Comparison of ENCODE assay signal across 8 mouse cellular contexts in the genomic region with DNA sequence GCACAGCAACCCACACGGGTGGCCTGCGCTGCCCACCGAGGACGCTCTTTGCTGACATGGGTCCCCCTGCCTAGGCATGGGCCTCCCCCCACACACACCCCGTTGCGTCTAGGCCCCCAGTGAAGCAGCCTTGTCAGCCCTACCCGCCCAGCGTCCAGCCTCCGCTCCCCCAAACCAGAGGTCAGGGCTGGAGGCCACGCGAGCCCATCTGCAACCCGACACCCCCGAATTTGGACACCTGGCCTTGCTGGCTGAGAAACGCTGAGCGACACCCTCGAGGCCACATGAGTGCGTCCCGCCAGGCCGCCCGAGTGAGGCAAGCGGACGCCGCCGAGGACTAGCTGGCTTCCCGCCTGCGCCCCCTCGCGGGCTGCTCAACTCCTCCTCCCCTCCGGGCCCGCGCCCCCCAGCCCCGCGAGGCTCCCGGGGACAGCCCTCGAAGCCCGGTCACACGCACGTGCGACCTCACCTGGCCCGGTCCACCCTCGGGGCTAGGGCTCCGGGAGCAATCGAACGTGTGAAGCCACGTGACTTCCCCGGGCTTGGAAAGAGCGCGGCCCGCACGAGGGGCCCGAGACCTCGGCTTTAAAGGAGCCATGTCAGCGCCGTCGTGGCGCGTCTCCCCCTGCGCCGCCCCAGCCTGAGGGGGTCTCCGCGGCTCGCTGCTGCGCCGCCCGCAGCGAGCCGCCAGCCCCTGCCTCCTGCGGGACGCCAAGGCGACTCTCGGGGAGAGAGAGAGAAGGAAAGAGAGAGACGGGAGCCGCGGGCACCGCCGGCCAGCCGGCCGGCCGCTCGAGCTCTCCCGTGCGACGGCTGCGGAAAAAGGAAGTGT. TPM values are rescaled to one million over a fixed set of nuclear protein-coding genes. Genes with fewer than 3 reads are reported as not detected.
DNase-seq lines count a peak whose midpoint lies in the region; ATAC-seq and TF ChIP-seq lines count a peak whose summit lies in the region.

No protein-coding gene starts in this region.

- H3K4me1 ChIP-seq in E14TG2a.4 (replicated peaks; ENCODE audit: low read depth, low read length) = peaks cover 26% of the 10 kb centered on the region
- H3K4me1 ChIP-seq in embryonic fibroblast, embryonic 13.5 days (ENCODE audit: control insufficient read depth, insufficient read depth, low read length) = no peaks in the 10 kb centered on the region
- H3K4me1 ChIP-seq in lung, embryonic 15.5 days = peaks cover 23% of the 10 kb centered on the region

- DNase-seq in adrenal gland, postnatal 25 days = peak; percentile 46
- DNase-seq in heart, postnatal 10 days = peak; percentile 21 to 44
- peak; percentile 45 to 72 for DNase-seq in kidney, postnatal 25 days
- DNase-seq in right cerebral cortex, postnatal 4 days = peak; percentile 58
- no peak for DNase-seq in spleen, postnatal 36 days (ENCODE audit: low spot score in 2 of 2)

- TF ChIP-seq POLR2A in embryonic fibroblast, embryonic 13.5 days (IDR thresholded peaks at IDR 0.05; ENCODE audit: low read depth, low read length) = no peak

- H3K9ac ChIP-seq in lung, embryonic 15.5 days = no peak overlapping the region

- no peak for TF ChIP-seq CTCF in E14TG2a.4 (conservative IDR thresholded peaks at IDR 0.05; ENCODE audit: low read length)
- TF ChIP-seq CTCF in embryonic fibroblast, embryonic 13.5 days (IDR thresholded peaks at IDR 0.05; ENCODE audit: borderline replicate concordance, insufficient read depth, low read length) = no peak

- H3K4me2 ChIP-seq in lung, embryonic 15.5 days = peak overlapping the region; percentile 94

- intact Hi-C loops in heart, postnatal 10 days (cut with DNase I) = loop anchor here (10.0 kb wide), 1 partner anchor 311 kb away; the partner anchor contains the start of gene Ramac

- no peaks in the 10 kb centered on the region for H3K9me3 ChIP-seq in E14TG2a.4 (ENCODE audit: low read length)
- no peaks in the 10 kb centered on the region for H3K9me3 ChIP-seq in lung, embryonic 15.5 days

- peak; percentile 25 for ATAC-seq in lung, embryonic 15.5 days (ENCODE audit: borderline replicate concordance, extremely low read depth, low FRiP score, low TSS enrichment)

- H3K27ac ChIP-seq in embryonic fibroblast, embryonic 13.5 days (ENCODE audit: insufficient read depth, low read length) = no peak overlapping the region
- H3K27ac ChIP-seq in lung, embryonic 15.5 days = no peak overlapping the region

- H3K4me3 ChIP-seq in E14TG2a.4 (replicated peaks; ENCODE audit: low read length) = peak overlapping the region; percentile 73
- H3K4me3 ChIP-seq in embryonic fibroblast, embryonic 13.5 days (ENCODE audit: insufficient read depth, low read length) = peak overlapping the region; percentile 88
- peak overlapping the region; percentile 49 for H3K4me3 ChIP-seq in lung, embryonic 15.5 days

- H3K27me3 ChIP-seq in E14TG2a.4 (ENCODE audit: insufficient read depth, low read length) = peaks cover 65% of the 10 kb centered on the region
- peaks cover 90% of the 10 kb centered on the region for H3K27me3 ChIP-seq in lung, embryonic 15.5 days

- H3K36me3 ChIP-seq in E14TG2a.4 (ENCODE audit: insufficient read depth, low read length) = no peaks in the 10 kb centered on the region
- no peaks in the 10 kb centered on the region for H3K36me3 ChIP-seq in lung, embryonic 15.5 days

- 4% methylated on average over 76 of the region's 84 CpGs for WGBS in lung, embryonic 15.5 days

RNA-seq across cellular contexts. Expression of gene Cpeb1, which starts 1.6 kb away (rescaled TPM):
- 29.2 and 39.0 TPM in 2 replicates for total RNA-seq in adrenal gland, postnatal 25 days (2021)
- 36.0 and 37.4 TPM in 2 replicates for polyA plus RNA-seq in embryonic fibroblast, embryonic 13.5 days (2011; ENCODE audit: insufficient read length, low read depth, missing spikeins)
- total RNA-seq in heart, postnatal 10 days (2021) = 10 to 100 TPM in 1 of 2 experiments, 1 to 10 TPM in 1; 9.8 to 11.5 TPM
- 0.78 and 1.2 TPM in 2 replicates for polyA plus RNA-seq in lung, embryonic 15.5 days (2015; fragmentation: Nextera tagmentation; extraction: Ambion mirVana)

RNA-seq across cellular contexts. Expression of gene Ap3b2, which starts 40.1 kb away (rescaled TPM):
- 9.3 and 13.1 TPM in 2 replicates for total RNA-seq in adrenal gland, postnatal 25 days (2021)
- polyA plus RNA-seq in embryonic fibroblast, embryonic 13.5 days (2011; ENCODE audit: insufficient read length, low read depth, missing spikeins) = 0.33 TPM in 1 of 2 replicates, not detected in the other
- under 1 TPM in 1 of 2 experiments, not detected in 1; 0.22 TPM for total RNA-seq in heart, postnatal 10 days (2021)
- polyA plus RNA-seq in lung, embryonic 15.5 days (2015; fragmentation: Nextera tagmentation; extraction: Ambion mirVana) = 0.55 and 0.98 TPM in 2 replicates

RNA-seq across cellular contexts. Expression of gene BC048679, which starts 44.4 kb away (rescaled TPM):
- total RNA-seq in adrenal gland, postnatal 25 days (2021) = not detected in 2 replicates
- not detected in 2 replicates for polyA plus RNA-seq in embryonic fibroblast, embryonic 13.5 days (2011; ENCODE audit: insufficient read length, low read depth, missing spikeins)
- total RNA-seq in heart, postnatal 10 days (2021) = not detected
- polyA plus RNA-seq in lung, embryonic 15.5 days (2015; fragmentation: Nextera tagmentation; extraction: Ambion mirVana) = not detected in 2 replicates

Comparison
In these comparisons a context has a peak if more than half of its experiments do, and no peak if none do; other contexts are left out.
1. DNase-seq: peak in adrenal gland, postnatal 25 days (single experiment), heart, postnatal 10 days (2 of 2), kidney, postnatal 25 days (2 of 2) and right cerebral cortex, postnatal 4 days (single experiment); none in spleen, postnatal 36 days (0 of 2).
2. Peak in every context shown above with its lines, with median percentiles within 50 percentile points of each other: H3K4me3 ChIP-seq.